Mouse (Mus musculus) heart, postnatal 25 days (tissue): ENCODE measurements around the gene Myo7a. TPM values are rescaled to one million over a fixed set of nuclear protein-coding genes. Genes with fewer than 3 reads are reported as not detected.

ENCODE experiments used
- total RNA-seq, 2 experiments: library from RNA; stranded (reverse); gene quantifications; 2 replicates each; pipeline ENCODE4 v1.2.3; 2021

The Myo7a gene
- total RNA-seq, 2 experiments from 2014 or later, result 4.2 to 5.4 TPM

Other genes with a start within 250 kb of the Myo7a start
- gene Gdpd4, start 199.6 kb downstream of the Myo7a start, total RNA-seq, result not detected
- under 1 TPM in 1 of 2 experiments, not detected in 1; 0.11 TPM for gene Omp, start 26.0 kb upstream of the Myo7a start, total RNA-seq
- gene Capn5, start 58.8 kb upstream of the Myo7a start, total RNA-seq, result 1 to 10 TPM; 1.9 to 2.0 TPM
- not detected for gene B3gnt6, start 80.0 kb upstream of the Myo7a start, total RNA-seq
- 10 to 100 TPM; 12.2 to 12.3 TPM for gene Acer3, start 201.7 kb upstream of the Myo7a start, total RNA-seq
- 1 to 10 TPM; 2.1 to 2.7 TPM for gene Tsku, start 241.8 kb upstream of the Myo7a start, total RNA-seq